Comparison of ENCODE assay signal across 13 mouse cellular contexts in the genomic region with DNA sequence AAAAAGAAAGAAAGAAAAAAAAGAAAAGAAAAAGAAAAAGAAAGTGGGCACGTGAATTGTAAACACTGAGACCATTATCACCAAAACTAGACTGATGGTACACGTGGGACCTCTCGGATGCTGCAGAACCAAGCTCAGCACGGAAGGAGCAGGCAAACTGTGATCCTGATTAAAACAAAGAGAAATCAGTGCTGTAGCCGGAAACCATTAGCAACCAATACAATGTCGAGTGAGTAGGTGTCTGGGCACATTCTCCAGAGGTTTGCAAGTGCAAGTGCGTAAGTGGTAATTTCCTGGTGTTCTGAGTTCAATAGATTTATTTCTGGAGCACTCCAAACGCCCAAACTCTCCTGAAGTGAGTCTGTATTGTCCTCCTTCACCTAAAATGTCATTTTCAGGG.
A peak's percentile ranks its signal among the peaks of the same experiment; 100 is the strongest.
DNase-seq lines count a peak whose midpoint lies in the region; ATAC-seq and TF ChIP-seq lines count a peak whose summit lies in the region.
"Had no signal": no experiment of that assay in that cellular context is flagged by ENCODE, and none has a peak within 500 bp of the region (broad histone marks: within the 10 kb centered on the region; RNA-seq: fewer than 3 reads in every experiment).

No protein-coding gene starts in this region.

- no peaks in the 10 kb centered on the region for H3K36me3 ChIP-seq in embryonic facial prominence, embryonic 12.5 days
- H3K36me3 ChIP-seq in embryonic facial prominence, embryonic 10.5 days (replicated peaks): no peaks in the 10 kb centered on the region
- no peaks in the 10 kb centered on the region for H3K36me3 ChIP-seq in lung, embryonic 14.5 days (ENCODE audit: insufficient read depth)
- no peaks in the 10 kb centered on the region for H3K36me3 ChIP-seq in limb, embryonic 14.5 days (ENCODE audit: control insufficient read depth, insufficient read depth, low read length)
- H3K36me3 ChIP-seq: heart, embryonic 15.5 days had no signal

- 0 out of 2 replicates have a peak overlapping the region, but pooled peaks have one; percentile 50 for H3K27ac ChIP-seq in embryonic facial prominence, embryonic 12.5 days
- H3K27ac ChIP-seq in embryonic facial prominence, embryonic 10.5 days (replicated peaks): no peak overlapping the region
- H3K27ac ChIP-seq in lung, embryonic 14.5 days (ENCODE audit: low read depth): no peak overlapping the region
- 0 out of 2 replicates have a peak overlapping the region, but pooled peaks have one; percentile 2 for H3K27ac ChIP-seq in embryonic fibroblast, embryonic 13.5 days (ENCODE audit: insufficient read depth, low read length)
- peak overlapping the region; percentile 46 for H3K27ac ChIP-seq in limb, embryonic 14.5 days (replicated peaks; ENCODE audit: low read depth, low read length)
- H3K27ac ChIP-seq: heart, embryonic 15.5 days had no signal

- TF ChIP-seq POLR2A in embryonic fibroblast, embryonic 13.5 days (IDR thresholded peaks at IDR 0.05; ENCODE audit: low read depth, low read length): no peak
- no peak for TF ChIP-seq POLR2A in limb, embryonic 14.5 days (IDR thresholded peaks at IDR 0.05; ENCODE audit: borderline replicate concordance, extremely low read depth, insufficient read depth, insufficient read length)

- no peak for DNase-seq in embryonic facial prominence, embryonic 10.5 days (ENCODE audit: low spot score)
- peak; percentile 2 for DNase-seq in lung, embryonic 14.5 days
- no peak for DNase-seq in lung, postnatal 25 days (ENCODE audit: low spot score)
- no peak for DNase-seq in limb, embryonic 14.5 days (ENCODE audit: low spot score)
- no peak for DNase-seq in liver
- DNase-seq in adrenal gland, postnatal 36 days: no peak
- DNase-seq: kidney, adult 9 months; lung, adult 2 months; right cerebral cortex, postnatal 14 days; thymus, postnatal 36 days had no signal

- WGBS in embryonic facial prominence, embryonic 12.5 days: 28% methylated on average over 8 of the region's 8 CpGs
- WGBS in embryonic facial prominence, embryonic 10.5 days: 62% methylated on average over 8 of the region's 8 CpGs
- WGBS in lung, embryonic 14.5 days: 45% methylated on average over 8 of the region's 8 CpGs
- WGBS in limb, embryonic 14.5 days: 23% methylated on average over 8 of the region's 8 CpGs

- H3K4me1 ChIP-seq in embryonic facial prominence, embryonic 12.5 days: peaks cover 8% of the 10 kb centered on the region
- H3K4me1 ChIP-seq in embryonic facial prominence, embryonic 10.5 days: peaks cover 15% of the 10 kb centered on the region
- H3K4me1 ChIP-seq in lung, embryonic 14.5 days (ENCODE audit: insufficient read depth): no peaks in the 10 kb centered on the region
- H3K4me1 ChIP-seq in embryonic fibroblast, embryonic 13.5 days (ENCODE audit: control insufficient read depth, insufficient read depth, low read length): peaks cover 2% of the 10 kb centered on the region; the same call in 1 of the 2 replicates
- peaks cover 15% of the 10 kb centered on the region for H3K4me1 ChIP-seq in limb, embryonic 14.5 days (ENCODE audit: control insufficient read depth, insufficient read depth, low read length)
- H3K4me1 ChIP-seq: heart, embryonic 15.5 days had no signal

- H3K9me3 ChIP-seq in embryonic facial prominence, embryonic 12.5 days: no peaks in the 10 kb centered on the region
- no peaks in the 10 kb centered on the region for H3K9me3 ChIP-seq in embryonic facial prominence, embryonic 10.5 days
- H3K9me3 ChIP-seq in lung, embryonic 14.5 days (ENCODE audit: low read depth, low read length): no peaks in the 10 kb centered on the region
- no peaks in the 10 kb centered on the region for H3K9me3 ChIP-seq in limb, embryonic 14.5 days (ENCODE audit: control insufficient read depth, low read length)
- H3K9me3 ChIP-seq: heart, embryonic 15.5 days had no signal

- TF ChIP-seq CTCF in lung, embryonic 14.5 days (IDR thresholded peaks at IDR 0.05; ENCODE audit: low read depth): no peak
- no peak for TF ChIP-seq CTCF in embryonic fibroblast, embryonic 13.5 days (IDR thresholded peaks at IDR 0.05; ENCODE audit: borderline replicate concordance, insufficient read depth, low read length)

- H3K4me3 ChIP-seq in embryonic facial prominence, embryonic 12.5 days: no peak overlapping the region
- no peak overlapping the region for H3K4me3 ChIP-seq in embryonic facial prominence, embryonic 10.5 days
- H3K4me3 ChIP-seq in lung, embryonic 14.5 days (ENCODE audit: low read depth, low read length): no peak overlapping the region
- H3K4me3 ChIP-seq in embryonic fibroblast, embryonic 13.5 days (ENCODE audit: insufficient read depth, low read length): no peak overlapping the region
- H3K4me3 ChIP-seq in limb, embryonic 14.5 days (replicated peaks; ENCODE audit: low read length): no peak overlapping the region
- H3K4me3 ChIP-seq: heart, embryonic 15.5 days had no signal

- peaks cover 3% of the 10 kb centered on the region; the same call in 1 of the 2 replicates for H3K27me3 ChIP-seq in embryonic facial prominence, embryonic 12.5 days
- H3K27me3 ChIP-seq in embryonic facial prominence, embryonic 10.5 days (replicated peaks; ENCODE audit: low read depth, poor library complexity, severe bottlenecking): no peaks in the 10 kb centered on the region
- no peaks in the 10 kb centered on the region for H3K27me3 ChIP-seq in lung, embryonic 14.5 days (ENCODE audit: insufficient read depth, low read length)
- no peaks in the 10 kb centered on the region for H3K27me3 ChIP-seq in limb, embryonic 14.5 days (ENCODE audit: control insufficient read depth, insufficient read depth, low read length)
- H3K27me3 ChIP-seq: heart, embryonic 15.5 days had no signal

- H3K9ac ChIP-seq in embryonic facial prominence, embryonic 12.5 days: no peak overlapping the region
- H3K9ac ChIP-seq in lung, embryonic 14.5 days: no peak overlapping the region
- H3K9ac ChIP-seq in limb, embryonic 14.5 days (ENCODE audit: low read depth, low read length, severe bottlenecking): no peak overlapping the region
- H3K9ac ChIP-seq: heart, embryonic 15.5 days had no signal

- H3K4me2 ChIP-seq in embryonic facial prominence, embryonic 12.5 days (replicated peaks): no peak overlapping the region; the same call in 1 of the 2 replicates
- no peak overlapping the region for H3K4me2 ChIP-seq in lung, embryonic 14.5 days
- H3K4me2 ChIP-seq in limb, embryonic 14.5 days (replicated peaks; ENCODE audit: low read depth, low read length, severe bottlenecking): 0 out of 2 replicates have a peak overlapping the region, but pooled peaks have one; percentile 20
- H3K4me2 ChIP-seq: heart, embryonic 15.5 days had no signal

- no peak for ATAC-seq in embryonic facial prominence, embryonic 12.5 days (ENCODE audit: insufficient number of reproducible peaks, insufficient read depth, low FRiP score, low TSS enrichment)
- ATAC-seq in lung, embryonic 14.5 days (ENCODE audit: insufficient read depth): no peak
- ATAC-seq in limb, embryonic 14.5 days (ENCODE audit: low FRiP score, low read depth): peak; percentile 24; the same call in 1 of the 2 replicates

Comparison
In these comparisons a context has a peak if more than half of its experiments do, and no peak if none do; other contexts are left out.
1. H3K27ac ChIP-seq: peak in embryonic facial prominence, embryonic 12.5 days (single experiment), embryonic fibroblast, embryonic 13.5 days (single experiment) and limb, embryonic 14.5 days (single experiment); none in embryonic facial prominence, embryonic 10.5 days (single experiment) and lung, embryonic 14.5 days (single experiment).